Mouse (Mus musculus) hindbrain, embryonic 16.5 days (tissue): ENCODE measurements around the gene Mylk4. TPM values are rescaled to one million over a fixed set of nuclear protein-coding genes. Genes with fewer than 3 reads are reported as not detected.

Experiments used
- ATAC-seq: fragments of 200-750 bp; cut with Nextera tagmentation; 2 replicates; pipeline ENCODE4 v1.8.0; 2017; ENCODE audit warnings: moderate TSS enrichment, moderate library complexity
- H3K27ac ChIP-seq: fragments of 300-500 bp; sonication (generic); 2 replicates; pipeline ENCODE4 v1.5.1; 2014; ENCODE audit warnings: low read depth, mild to moderate bottlenecking, control low read depth, low read length, moderate library complexity
- H3K27me3 ChIP-seq: fragments of 300-500 bp; sonication (generic); replicated peaks from 2 replicates; pipeline ENCODE4 v1.6.1; 2014; ENCODE audit warnings: low read length; ENCODE audit not compliant: control insufficient read depth, insufficient read depth
- H3K36me3 ChIP-seq: fragments of 300-500 bp; sonication (generic); 2 replicates; pipeline ENCODE4 v1.6.1; 2014; ENCODE audit warnings: mild to moderate bottlenecking, low read length, moderate library complexity, mixed read lengths; ENCODE audit not compliant: control insufficient read depth, insufficient read depth
- H3K4me1 ChIP-seq: fragments of 300-500 bp; sonication (generic); 2 replicates; pipeline ENCODE4 v1.6.1; 2014; ENCODE audit warnings: low read depth, low read length; ENCODE audit not compliant: control insufficient read depth, insufficient read depth
- H3K4me2 ChIP-seq: fragments of 300-500 bp; sonication (generic); 2 replicates; pipeline ENCODE4 v1.6.1; 2014; ENCODE audit warnings: mild to moderate bottlenecking, low read length, control low read depth, moderate library complexity
- H3K4me3 ChIP-seq: fragments of 300-500 bp; sonication (generic); 2 replicates; pipeline ENCODE4 v1.5.1; 2014; ENCODE audit warnings: mild to moderate bottlenecking, low read length, control low read depth, moderate library complexity
- H3K9ac ChIP-seq: fragments of 300-500 bp; sonication (generic); 2 replicates; pipeline ENCODE4 v1.6.1; 2014; ENCODE audit warnings: low read depth, mild to moderate bottlenecking, control low read depth, low read length, moderate library complexity
- H3K9me3 ChIP-seq: fragments of 300-500 bp; sonication (generic); 2 replicates; pipeline ENCODE4 v1.6.1; 2014; ENCODE audit warnings: mild to moderate bottlenecking, low read length, moderate library complexity; ENCODE audit not compliant: control insufficient read depth
- WGBS: fragments of 180-500 bp; shearing (Covaris S2); extraction: QIAGEN DNeasy Blood & Tissue Kit; methylation state at CpG from one replicate; pipeline ENCODE4 v1.1.7; 2014; 5-methylcytosine and 5-hydroxymethylcytosine counted together
- polyA plus RNA-seq: library from polyadenylated mRNA; unstranded; fragments of >200 nt; fragmentation: Nextera tagmentation; extraction: Ambion mirVana; gene quantifications from 2 replicates; pipeline ENCODE4 v1.2.1, GENCODE M21; 2015

Mylk4 gene
- polyA plus RNA-seq, 1 experiment from 2014 or later, result 0.14 TPM

DNA sequence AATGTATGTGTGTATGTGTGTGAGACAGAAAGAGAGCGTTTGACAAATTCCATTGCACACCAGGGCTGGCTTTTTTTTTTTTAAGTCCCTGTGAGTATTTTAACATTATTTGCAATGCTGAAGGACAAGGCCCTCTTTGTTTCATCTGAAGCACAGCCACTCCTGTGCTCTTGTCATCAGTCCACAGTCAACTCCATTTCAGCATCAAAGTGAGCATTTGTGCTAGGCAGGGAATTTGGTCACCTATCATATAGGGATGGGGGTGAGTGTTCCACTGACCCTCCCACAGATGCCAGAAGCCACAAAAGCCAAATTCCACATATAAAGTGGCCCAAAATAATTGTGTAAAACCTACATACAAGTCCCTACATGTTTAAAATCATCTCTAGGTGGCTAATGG, 78.4 kb downstream of the Mylk4 start:
- Histone ChIP-seq H3K9me3 (no peaks in the 10 kb centered on the region), H3K36me3 (no peaks in the 10 kb centered on the region), H3K4me2 (no peak overlapping the region), H3K27ac (no peak overlapping the region), H3K27me3 (no peaks in the 10 kb centered on the region), H3K9ac (no peak overlapping the region), H3K4me3 (no peak overlapping the region), H3K4me1 (peaks cover 3% of the 10 kb centered on the region)
- WGBS, result 51% methylated on average over 1 of the region's 1 CpGs
- no peak for ATAC-seq

- Histone ChIP-seq H3K36me3 (no peaks in the 10 kb centered on the region), H3K4me1 (peaks cover 3% of the 10 kb centered on the region), H3K27ac (no peak overlapping the region), H3K4me2 (no peak overlapping the region), H3K9ac (no peak overlapping the region), H3K4me3 (no peak overlapping the region), H3K27me3 (no peaks in the 10 kb centered on the region), H3K9me3 (no peaks in the 10 kb centered on the region)
- WGBS, result 56% methylated on average over 2 of the region's 2 CpGs
- no peak for ATAC-seq
Observed at GRCm38 (mm10) chr13:32704911-32705310, 78.8 kb downstream of the Mylk4 start.

DNA sequence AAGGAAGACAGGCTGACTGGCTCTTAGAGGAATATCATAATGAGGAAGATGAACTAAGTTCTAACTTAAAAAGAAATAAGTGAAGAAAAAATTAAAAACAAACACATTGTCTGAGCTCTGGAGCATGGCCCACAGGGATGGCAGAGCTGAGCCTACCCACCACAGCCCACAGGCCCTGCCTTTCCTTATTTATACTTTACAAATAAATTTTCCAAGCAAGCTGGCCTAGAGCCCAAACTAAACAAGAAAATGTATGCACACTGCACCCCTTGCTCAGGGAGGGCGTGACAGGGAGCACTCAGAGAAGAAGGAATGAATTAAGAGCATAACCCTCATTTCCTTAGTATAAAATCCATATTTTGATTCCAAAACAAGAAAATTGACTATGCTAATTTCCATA, 82.2 kb downstream of the Mylk4 start:
- H3K27ac ChIP-seq, result no peak overlapping the region
- WGBS, result 71% methylated on average over 1 of the region's 1 CpGs

DNA sequence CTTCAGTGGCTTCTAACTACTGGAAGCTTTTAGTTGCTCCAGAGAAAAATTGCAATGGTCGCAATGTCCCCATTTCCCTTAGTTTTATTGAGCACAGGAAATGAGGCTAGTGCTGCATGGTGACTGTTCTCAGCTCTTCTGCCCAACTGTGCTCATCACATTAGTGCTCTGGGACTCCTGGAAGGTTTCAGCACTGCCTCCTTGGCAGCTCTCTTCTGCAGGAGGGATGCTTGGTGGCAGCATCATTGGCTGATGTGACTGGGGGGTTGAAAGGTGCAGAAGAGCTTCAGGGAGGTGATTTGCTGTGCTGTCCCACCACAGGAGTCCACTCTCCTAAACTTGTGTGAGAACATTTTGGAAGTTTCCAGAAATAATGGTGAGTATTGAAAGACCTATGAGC, 84.4 kb downstream of the Mylk4 start:
- Histone ChIP-seq H3K9ac (no peak overlapping the region), H3K27ac (no peak overlapping the region), H3K36me3 (no peaks in the 10 kb centered on the region), H3K4me2 (no peak overlapping the region), H3K4me3 (no peak overlapping the region), H3K4me1 (no peaks in the 10 kb centered on the region), H3K27me3 (no peaks in the 10 kb centered on the region), H3K9me3 (no peaks in the 10 kb centered on the region)
- WGBS, result 92% methylated on average over 1 of the region's 1 CpGs
- ATAC-seq, result no peak

More for the DNA sequence above, 82.2 kb downstream of the Mylk4 start:
- H3K36me3 ChIP-seq, result no peaks in the 10 kb centered on the region
- H3K4me2 ChIP-seq, result no peak overlapping the region
- no peak overlapping the region for H3K4me3 ChIP-seq
- peaks cover 3% of the 10 kb centered on the region for H3K4me1 ChIP-seq
- no peak for ATAC-seq
- no peaks in the 10 kb centered on the region for H3K27me3 ChIP-seq
- H3K9ac ChIP-seq, result no peak overlapping the region
- no peaks in the 10 kb centered on the region for H3K9me3 ChIP-seq

- no peak for ATAC-seq
- no peak overlapping the region for H3K4me2 ChIP-seq
- H3K27ac ChIP-seq, result no peak overlapping the region
- H3K27me3 ChIP-seq, result no peaks in the 10 kb centered on the region
- H3K9me3 ChIP-seq, result no peaks in the 10 kb centered on the region
- H3K36me3 ChIP-seq, result no peaks in the 10 kb centered on the region
- H3K4me3 ChIP-seq, result no peak overlapping the region
- H3K9ac ChIP-seq, result no peak overlapping the region
- 97% methylated on average over 3 of the region's 3 CpGs for WGBS
- no peaks in the 10 kb centered on the region for H3K4me1 ChIP-seq
Observed at GRCm38 (mm10) chr13:32698956-32699355, 84.8 kb downstream of the Mylk4 start.

DNA sequence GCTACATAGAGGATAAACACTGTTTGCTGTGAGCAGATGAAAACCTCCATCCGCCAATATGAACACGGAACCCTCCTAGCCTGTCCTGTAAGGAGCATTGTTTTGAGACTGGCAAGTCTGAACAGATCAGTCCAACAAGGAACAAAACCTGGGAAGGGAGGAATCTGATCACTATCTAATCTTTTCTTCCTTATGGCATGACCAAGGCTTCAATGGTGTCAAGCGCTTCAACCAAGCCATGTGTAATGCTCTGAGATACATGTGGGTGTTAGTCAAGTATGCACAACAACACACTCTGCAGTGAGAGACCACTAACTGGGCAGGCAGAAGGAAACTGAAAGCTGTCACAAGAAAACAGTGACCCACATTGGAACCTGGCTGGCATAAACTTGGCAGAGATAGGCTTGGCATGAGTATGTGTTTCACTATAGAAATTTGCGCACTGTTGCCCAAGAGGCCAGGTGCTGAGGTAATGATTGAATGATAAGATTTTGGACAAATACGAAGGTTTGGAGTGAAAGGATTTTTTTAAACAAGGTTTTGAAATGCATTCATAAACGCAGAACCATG, 89.8 kb downstream of the Mylk4 start:
- no peak for ATAC-seq
- 88% methylated on average over 6 of the region's 6 CpGs for WGBS
- no peaks in the 10 kb centered on the region for H3K27me3 ChIP-seq
- no peaks in the 10 kb centered on the region for H3K4me1 ChIP-seq
- no peak overlapping the region for H3K4me2 ChIP-seq
- no peak overlapping the region for H3K9ac ChIP-seq
- no peaks in the 10 kb centered on the region for H3K9me3 ChIP-seq
- no peaks in the 10 kb centered on the region for H3K36me3 ChIP-seq
- no peak overlapping the region for H3K27ac ChIP-seq
- H3K4me3 ChIP-seq, result no peak overlapping the region

DNA sequence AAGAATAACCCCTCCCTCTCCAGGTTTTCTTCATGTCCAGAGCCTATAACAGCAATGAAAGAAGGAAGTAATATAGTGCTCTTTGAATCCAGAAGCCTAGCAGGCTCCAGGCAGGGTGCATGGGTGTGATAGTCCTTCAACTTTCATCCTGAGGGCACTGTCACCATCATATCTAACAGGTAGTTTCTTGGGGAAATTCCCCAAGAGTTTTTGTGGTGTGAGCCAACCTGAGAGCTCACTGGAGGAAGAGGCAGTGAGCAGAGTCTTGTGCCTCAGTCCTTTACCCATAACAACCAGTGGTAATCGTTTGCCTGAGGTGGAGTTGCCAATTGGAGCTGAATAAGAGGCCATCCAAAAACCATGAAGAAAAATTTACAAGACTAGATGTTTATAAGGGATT, 91.2 kb downstream of the Mylk4 start:
- H3K27ac ChIP-seq, result no peak overlapping the region
- H3K9me3 ChIP-seq, result no peaks in the 10 kb centered on the region
- no peaks in the 10 kb centered on the region for H3K4me1 ChIP-seq
- H3K9ac ChIP-seq, result no peak overlapping the region
- H3K4me3 ChIP-seq, result no peak overlapping the region
- WGBS, result 83% methylated on average over 1 of the region's 1 CpGs
- H3K4me2 ChIP-seq, result no peak overlapping the region
- no peaks in the 10 kb centered on the region for H3K27me3 ChIP-seq
- ATAC-seq, result no peak
- H3K36me3 ChIP-seq, result no peaks in the 10 kb centered on the region

DNA sequence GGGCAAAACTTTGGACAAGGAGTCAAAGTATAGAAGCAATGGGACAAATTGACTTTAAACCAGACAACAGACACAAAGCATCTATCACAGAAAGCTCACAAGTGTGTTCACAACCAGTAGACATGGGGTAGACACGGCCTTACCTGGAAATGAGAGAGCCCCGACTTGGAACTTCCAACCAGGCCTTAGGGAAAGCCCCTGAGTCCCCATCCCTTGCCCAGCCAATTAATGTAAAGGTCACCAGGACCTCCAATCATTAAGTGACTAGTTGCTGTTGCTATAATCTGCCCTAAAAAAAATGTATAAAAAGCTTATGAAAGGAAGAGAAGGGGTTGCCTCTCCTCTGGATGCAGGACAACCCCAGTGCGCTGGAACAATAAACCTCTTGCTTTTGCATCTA, 93.5 kb downstream of the Mylk4 start:
- Histone ChIP-seq H3K27me3 (no peaks in the 10 kb centered on the region), H3K9me3 (no peaks in the 10 kb centered on the region), H3K4me1 (no peaks in the 10 kb centered on the region), H3K4me3 (no peak overlapping the region), H3K36me3 (no peaks in the 10 kb centered on the region), H3K9ac (no peak overlapping the region), H3K27ac (no peak overlapping the region), H3K4me2 (no peak overlapping the region)
- ATAC-seq, result no peak
- 95% methylated on average over 3 of the region's 3 CpGs for WGBS

GRCm38 (mm10) chr13:32680868-32681515, 102.8 kb downstream of the Mylk4 start:
- H3K4me2 ChIP-seq, result peak overlapping the region; percentile 24
- H3K9ac ChIP-seq, result no peak overlapping the region
- 38% methylated on average over 11 of the region's 12 CpGs for WGBS

More at GRCm38 (mm10) chr13:32680868-32681515, 102.8 kb downstream of the Mylk4 start:
- peak; percentile 89 for ATAC-seq
- Histone ChIP-seq H3K27me3 (no peaks in the 10 kb centered on the region), H3K36me3 (no peaks in the 10 kb centered on the region), H3K4me1 (no peaks in the 10 kb centered on the region), H3K4me3 (no peak overlapping the region), H3K9me3 (no peaks in the 10 kb centered on the region), H3K27ac (no peak overlapping the region)
